Mouse (Mus musculus): ENCODE measurements around the gene Zfp981.

DNA sequence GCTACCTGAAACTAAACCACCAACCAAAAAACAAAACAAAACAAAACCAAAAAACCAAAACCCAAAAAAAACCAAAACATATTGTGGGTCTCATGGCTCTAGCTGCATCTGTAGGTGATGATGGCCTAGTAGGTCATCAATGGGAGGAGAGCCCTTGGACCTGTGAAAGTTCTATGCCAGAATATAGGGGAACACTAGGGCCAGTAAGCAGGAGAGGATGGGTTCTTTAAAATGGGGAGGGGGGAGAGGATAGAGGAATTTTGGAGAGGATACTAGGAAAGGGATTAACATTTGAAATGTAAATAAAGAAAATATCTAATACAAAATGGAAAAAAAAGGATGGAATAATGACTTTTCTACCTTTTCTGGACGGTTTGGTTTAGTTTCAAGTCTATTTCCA lies 14.6 kb downstream of the Zfp981 start:
- no peak for TF ChIP-seq CTCF (conservative IDR thresholded peaks at IDR 0.05; ENCODE audit: insufficient read depth, insufficient read length, low read depth, low read length)
- TF ChIP-seq POLR2A (IDR thresholded peaks at IDR 0.05; ENCODE audit: low read depth, low read length): no peak
